Mouse (Mus musculus): ENCODE data around the gene Skap2. TPM values are rescaled to one million over a fixed set of nuclear protein-coding genes. Genes with fewer than 3 reads are reported as not detected.
A peak's percentile ranks its signal among the peaks of the same experiment; 100 is the strongest.

Skap2 gene
- polyA plus RNA-seq, 1 experiment from 2014 or later = 25.3 TPM

DNA sequence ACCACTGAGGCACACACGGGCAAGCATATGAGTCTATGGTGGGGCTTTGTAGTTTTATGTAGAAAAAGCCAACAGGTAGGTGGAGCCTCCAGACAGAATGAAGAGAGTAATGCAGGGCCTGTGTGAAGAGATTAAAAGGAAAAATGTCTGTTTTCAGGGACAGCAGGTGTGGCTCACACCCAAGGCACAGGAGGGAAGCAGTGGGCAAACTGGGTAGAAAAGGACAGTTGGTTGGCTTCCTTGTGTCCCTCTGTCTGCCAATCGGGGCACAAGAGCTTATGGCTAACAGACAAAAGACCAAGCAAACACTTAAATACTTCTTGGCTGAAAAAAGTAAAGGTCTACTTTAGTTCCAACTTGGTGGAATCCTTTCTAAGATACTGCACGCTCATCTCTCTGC lies 145.8 kb downstream of the Skap2 start:
- TF ChIP-seq EP300 (IDR thresholded peaks at IDR 0.05; ENCODE audit: low read depth) (no peak), CTCF (IDR thresholded peaks at IDR 0.05; ENCODE audit: low read depth) (no peak)
- Histone ChIP-seq H3K9ac (replicated peaks) (no peak overlapping the region), H3K4me2 (ENCODE audit: low read depth, low read length) (no peak overlapping the region), H3K27ac (ENCODE audit: low read depth) (no peak overlapping the region), H3K36me3 (replicated peaks; ENCODE audit: insufficient read depth, low read length) (0 out of 2 replicates have a peak, but pooled peaks cover 5% of the 10 kb centered on the region), H3K4me1 (ENCODE audit: insufficient read depth) (no peaks in the 10 kb centered on the region), H3K9me3 (ENCODE audit: low read length) (no peaks in the 10 kb centered on the region), H3K27me3 (ENCODE audit: insufficient read depth, low read length) (no peaks in the 10 kb centered on the region), H3K4me3 (ENCODE audit: low read depth, low read length) (no peak overlapping the region)
- 72% methylated on average over 3 of the region's 3 CpGs for WGBS (ENCODE audit: insufficient replicate concordance)
- ATAC-seq (no peak), DNase-seq (no peak)

DNA sequence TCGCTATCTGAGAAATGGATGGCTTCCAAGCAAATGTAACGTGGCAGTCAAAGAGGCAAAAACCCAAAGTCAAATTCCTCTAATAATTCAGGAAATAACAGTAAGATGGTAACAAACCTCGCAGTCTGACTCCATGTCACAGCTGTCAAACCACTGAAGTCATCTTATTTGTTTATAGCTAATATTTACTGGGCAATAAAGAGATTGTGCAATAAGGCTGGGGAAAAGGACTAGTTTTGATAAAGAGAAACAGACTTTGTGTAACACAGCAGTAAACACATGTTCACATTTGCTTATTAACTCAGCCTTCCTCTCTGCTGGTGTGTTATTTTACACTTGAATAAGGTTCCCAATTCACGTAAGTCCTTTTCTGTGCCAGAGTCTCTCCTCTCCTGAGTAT lies 148.8 kb downstream of the Skap2 start:
- H3K36me3 ChIP-seq (replicated peaks; ENCODE audit: insufficient read depth, low read length) = 0 out of 2 replicates have a peak, but pooled peaks cover 3% of the 10 kb centered on the region
- no peak overlapping the region for H3K9ac ChIP-seq (replicated peaks)
- H3K27ac ChIP-seq (ENCODE audit: low read depth) = no peak overlapping the region
- H3K27me3 ChIP-seq (ENCODE audit: insufficient read depth, low read length) = no peaks in the 10 kb centered on the region
- H3K9me3 ChIP-seq (ENCODE audit: low read length) = no peaks in the 10 kb centered on the region
- no peak overlapping the region for H3K4me2 ChIP-seq (ENCODE audit: low read depth, low read length)
- ATAC-seq (no peak), DNase-seq (no peak)
- H3K4me1 ChIP-seq (ENCODE audit: insufficient read depth) = no peaks in the 10 kb centered on the region
- WGBS (ENCODE audit: insufficient replicate concordance) = 66% methylated on average over 4 of the region's 4 CpGs
- TF ChIP-seq CTCF (IDR thresholded peaks at IDR 0.05; ENCODE audit: low read depth) = no peak
- TF ChIP-seq EP300 (IDR thresholded peaks at IDR 0.05; ENCODE audit: low read depth) = no peak
- no peak overlapping the region for H3K4me3 ChIP-seq (ENCODE audit: low read depth, low read length)

DNA sequence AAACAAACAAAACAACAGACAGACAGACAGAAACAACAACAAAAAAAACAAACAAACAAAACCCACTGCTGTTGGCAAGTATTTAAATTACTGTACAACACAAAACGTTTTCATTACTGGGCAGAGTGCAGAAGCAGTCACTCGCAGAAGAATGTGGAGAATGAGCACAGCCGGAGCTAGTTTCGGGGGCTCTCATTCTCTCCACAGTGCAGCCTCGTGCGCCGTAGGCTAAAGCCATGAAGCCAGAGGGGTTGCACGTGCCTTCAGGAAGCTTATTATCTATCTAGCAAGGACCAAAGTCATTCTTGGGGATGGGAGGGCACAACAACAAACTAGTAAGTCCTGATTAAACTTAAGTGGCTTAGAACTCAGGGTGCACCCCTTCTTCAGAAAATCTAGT lies 152.0 kb downstream of the Skap2 start:
- no peaks in the 10 kb centered on the region for H3K4me1 ChIP-seq (ENCODE audit: insufficient read depth)
- no peak overlapping the region for H3K4me2 ChIP-seq (ENCODE audit: low read depth, low read length)
- 48% methylated on average over 8 of the region's 8 CpGs for WGBS (ENCODE audit: insufficient replicate concordance)
- ATAC-seq (no peak), DNase-seq (no peak)
- TF ChIP-seq EP300 (IDR thresholded peaks at IDR 0.05; ENCODE audit: low read depth) (no peak), CTCF (IDR thresholded peaks at IDR 0.05; ENCODE audit: low read depth) (no peak)
- no peak overlapping the region for H3K9ac ChIP-seq (replicated peaks)
- no peaks in the 10 kb centered on the region for H3K27me3 ChIP-seq (ENCODE audit: insufficient read depth, low read length)
- no peaks in the 10 kb centered on the region for H3K9me3 ChIP-seq (ENCODE audit: low read length)
- H3K27ac ChIP-seq (ENCODE audit: low read depth) = no peak overlapping the region
- H3K4me3 ChIP-seq (ENCODE audit: low read depth, low read length) = no peak overlapping the region
- no peaks in the 10 kb centered on the region for H3K36me3 ChIP-seq (replicated peaks; ENCODE audit: insufficient read depth, low read length)

DNA sequence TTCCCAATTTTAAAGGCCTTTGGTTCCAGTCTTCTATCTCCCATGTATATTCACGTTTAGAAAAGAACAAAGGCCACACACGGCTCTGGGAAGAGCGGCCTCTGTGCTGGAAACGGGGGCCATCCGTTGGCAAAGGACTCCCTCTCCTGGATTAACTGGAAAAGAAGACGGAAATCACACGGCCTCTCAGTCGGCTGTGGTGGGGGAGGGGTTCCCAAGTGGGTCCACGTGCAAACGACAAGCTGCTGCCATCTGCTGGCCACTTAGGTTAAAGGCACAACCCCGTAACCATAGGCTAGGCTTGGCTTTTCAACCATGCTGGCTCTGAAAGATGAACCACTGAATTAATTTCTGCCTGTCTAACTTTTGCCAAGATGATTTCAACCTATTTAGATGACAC lies 154.5 kb downstream of the Skap2 start:
- TF ChIP-seq CTCF (IDR thresholded peaks at IDR 0.05; ENCODE audit: low read depth) (peak; percentile 97), EP300 (IDR thresholded peaks at IDR 0.05; ENCODE audit: low read depth) (0 out of 2 replicates have a peak, but pooled peaks have one; percentile 10)
- ATAC-seq = peak; percentile 83
- peak; percentile 91 for DNase-seq
- no peak overlapping the region for H3K4me3 ChIP-seq (ENCODE audit: low read depth, low read length)
- no peaks in the 10 kb centered on the region for H3K4me1 ChIP-seq (ENCODE audit: insufficient read depth)
- H3K4me2 ChIP-seq (ENCODE audit: low read depth, low read length) = peak overlapping the region; percentile 10; the same call in 1 of the 2 replicates
- no peaks in the 10 kb centered on the region for H3K36me3 ChIP-seq (replicated peaks; ENCODE audit: insufficient read depth, low read length)
- H3K9me3 ChIP-seq (ENCODE audit: low read length) = no peaks in the 10 kb centered on the region
- no peak overlapping the region for H3K9ac ChIP-seq (replicated peaks)
- no peaks in the 10 kb centered on the region for H3K27me3 ChIP-seq (ENCODE audit: insufficient read depth, low read length)
- 1% methylated on average over 11 of the region's 11 CpGs for WGBS (ENCODE audit: insufficient replicate concordance)
- no peak overlapping the region for H3K27ac ChIP-seq (ENCODE audit: low read depth)

DNA sequence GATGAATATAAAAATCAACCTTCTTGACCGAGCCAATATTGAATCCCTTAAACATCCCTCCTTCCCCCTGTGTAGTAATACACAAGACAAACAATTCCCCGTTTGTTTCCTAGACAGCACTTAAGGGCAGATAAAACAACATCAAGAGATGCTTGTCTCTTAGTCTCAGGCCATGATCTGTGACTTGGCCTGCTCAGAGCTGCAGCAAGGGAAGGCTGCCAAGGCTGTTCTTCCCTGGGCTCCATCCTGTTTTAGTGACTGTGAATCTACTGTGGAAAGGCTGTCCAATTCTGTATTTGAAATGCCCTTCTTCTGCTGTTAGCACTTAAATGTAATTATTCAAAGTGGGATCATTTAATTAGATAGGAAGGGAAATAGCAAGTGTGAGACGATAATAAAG lies 159.1 kb downstream of the Skap2 start:
- 69% methylated on average over 3 of the region's 3 CpGs for WGBS (ENCODE audit: insufficient replicate concordance)
- no peak overlapping the region for H3K27ac ChIP-seq (ENCODE audit: low read depth)
- no peak for DNase-seq

DNA sequence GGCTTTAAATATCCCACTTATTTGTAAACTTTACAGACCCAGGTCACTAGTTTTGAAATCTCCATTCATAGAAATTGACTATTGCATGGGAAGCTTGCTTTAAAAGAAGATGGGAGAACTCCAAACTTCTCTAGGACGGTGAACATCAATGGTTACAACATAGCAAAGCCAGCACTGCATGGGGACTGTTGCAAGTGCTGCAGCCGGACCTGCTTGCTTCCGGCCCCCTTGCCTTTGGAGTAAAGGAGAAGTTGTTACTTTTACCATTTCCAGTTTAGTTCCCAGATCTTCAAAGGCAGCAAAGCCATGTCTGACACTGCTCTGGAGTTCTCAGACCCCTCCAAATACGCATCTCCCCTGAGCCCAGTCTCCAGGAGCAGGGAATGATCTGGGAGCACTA lies 159.7 kb downstream of the Skap2 start:
- no peak overlapping the region for H3K9ac ChIP-seq (replicated peaks)
- H3K4me2 ChIP-seq (ENCODE audit: low read depth, low read length) = no peak overlapping the region
- H3K4me1 ChIP-seq (ENCODE audit: insufficient read depth) = no peaks in the 10 kb centered on the region
- no peak for TF ChIP-seq CTCF (IDR thresholded peaks at IDR 0.05; ENCODE audit: low read depth)
- TF ChIP-seq EP300 (IDR thresholded peaks at IDR 0.05; ENCODE audit: low read depth) = no peak
- no peaks in the 10 kb centered on the region for H3K36me3 ChIP-seq (replicated peaks; ENCODE audit: insufficient read depth, low read length)
- no peak for DNase-seq
- no peak overlapping the region for H3K27ac ChIP-seq (ENCODE audit: low read depth)
- H3K9me3 ChIP-seq (ENCODE audit: low read length) = no peaks in the 10 kb centered on the region
- H3K4me3 ChIP-seq (ENCODE audit: low read depth, low read length) = no peak overlapping the region
- 38% methylated on average over 4 of the region's 4 CpGs for WGBS (ENCODE audit: insufficient replicate concordance)
- H3K27me3 ChIP-seq (ENCODE audit: insufficient read depth, low read length) = no peaks in the 10 kb centered on the region; the same call in 1 of the 2 replicates
- no peak for ATAC-seq

More for the DNA sequence above, 159.1 kb downstream of the Skap2 start:
- TF ChIP-seq CTCF (IDR thresholded peaks at IDR 0.05; ENCODE audit: low read depth) = no peak
- TF ChIP-seq EP300 (IDR thresholded peaks at IDR 0.05; ENCODE audit: low read depth) = no peak
- no peaks in the 10 kb centered on the region for H3K36me3 ChIP-seq (replicated peaks; ENCODE audit: insufficient read depth, low read length)
- no peak overlapping the region for H3K4me2 ChIP-seq (ENCODE audit: low read depth, low read length)
- H3K4me3 ChIP-seq (ENCODE audit: low read depth, low read length) = no peak overlapping the region
- H3K27me3 ChIP-seq (ENCODE audit: insufficient read depth, low read length) = no peaks in the 10 kb centered on the region; the same call in 1 of the 2 replicates
- no peaks in the 10 kb centered on the region for H3K4me1 ChIP-seq (ENCODE audit: insufficient read depth)
- ATAC-seq = no peak
- H3K9me3 ChIP-seq (ENCODE audit: low read length) = no peaks in the 10 kb centered on the region
- H3K9ac ChIP-seq (replicated peaks) = no peak overlapping the region

DNA sequence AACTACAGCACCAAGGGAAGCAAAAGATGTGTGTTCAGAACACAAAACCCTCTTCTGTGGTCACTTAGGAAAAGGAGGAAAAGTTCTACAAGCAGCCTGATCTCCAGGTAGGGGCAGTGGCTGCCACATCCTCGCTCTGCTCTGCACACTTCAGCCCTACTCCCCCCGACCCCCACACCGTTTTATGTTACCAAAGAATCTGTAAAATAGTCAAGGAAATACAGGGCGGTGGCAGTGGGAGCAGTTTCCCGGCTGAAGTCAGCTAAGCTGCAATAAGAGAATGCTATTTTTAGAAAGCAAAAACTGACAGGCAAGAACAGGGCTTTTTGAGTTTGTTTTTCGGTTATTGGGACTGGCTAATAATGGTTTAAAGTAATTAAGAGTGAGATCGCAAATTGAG lies 160.8 kb downstream of the Skap2 start:
- Histone ChIP-seq H3K4me1 (ENCODE audit: insufficient read depth) (no peaks in the 10 kb centered on the region), H3K4me2 (ENCODE audit: low read depth, low read length) (no peak overlapping the region), H3K27ac (ENCODE audit: low read depth) (no peak overlapping the region), H3K9ac (replicated peaks) (no peak overlapping the region), H3K9me3 (ENCODE audit: low read length) (no peaks in the 10 kb centered on the region), H3K27me3 (ENCODE audit: insufficient read depth, low read length) (no peaks in the 10 kb centered on the region; the same call in 1 of the 2 replicates), H3K4me3 (ENCODE audit: low read depth, low read length) (no peak overlapping the region), H3K36me3 (replicated peaks; ENCODE audit: insufficient read depth, low read length) (no peaks in the 10 kb centered on the region)
- DNase-seq (no peak), ATAC-seq (no peak)
- TF ChIP-seq EP300 (IDR thresholded peaks at IDR 0.05; ENCODE audit: low read depth) = no peak
- TF ChIP-seq CTCF (IDR thresholded peaks at IDR 0.05; ENCODE audit: low read depth) = no peak
- 33% methylated on average over 7 of the region's 7 CpGs for WGBS (ENCODE audit: insufficient replicate concordance)
